Mouse (Mus musculus): ENCODE measurements around the gene Otud7a.
"Not testable (repeated sequence)": the region's sequence is repeated elsewhere in the genome, so short reads cannot be mapped to it uniquely, and the experiment has no call there.

Otud7a gene

DNA sequence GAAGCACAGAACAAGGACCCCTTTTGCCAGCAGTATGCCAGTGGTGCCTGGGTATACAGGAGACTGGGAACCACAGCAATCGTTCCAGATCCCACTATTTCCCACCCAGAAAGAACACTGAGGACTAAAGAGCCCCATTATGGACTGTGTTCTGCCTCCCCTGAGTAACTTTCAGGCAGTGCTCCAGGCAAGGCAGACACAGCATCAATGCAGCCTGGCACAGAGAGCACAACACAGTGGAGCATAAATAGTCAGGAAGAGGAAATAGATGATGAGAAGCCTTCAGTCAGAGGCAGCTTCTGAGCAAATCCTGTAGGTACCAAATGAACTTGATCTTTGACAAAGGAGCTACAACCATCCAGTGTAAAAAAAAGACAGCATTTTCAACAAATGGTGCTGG, 115.1 kb downstream of the Otud7a start:
- no peak for DNase-seq (ENCODE audit: low spot score)

DNA sequence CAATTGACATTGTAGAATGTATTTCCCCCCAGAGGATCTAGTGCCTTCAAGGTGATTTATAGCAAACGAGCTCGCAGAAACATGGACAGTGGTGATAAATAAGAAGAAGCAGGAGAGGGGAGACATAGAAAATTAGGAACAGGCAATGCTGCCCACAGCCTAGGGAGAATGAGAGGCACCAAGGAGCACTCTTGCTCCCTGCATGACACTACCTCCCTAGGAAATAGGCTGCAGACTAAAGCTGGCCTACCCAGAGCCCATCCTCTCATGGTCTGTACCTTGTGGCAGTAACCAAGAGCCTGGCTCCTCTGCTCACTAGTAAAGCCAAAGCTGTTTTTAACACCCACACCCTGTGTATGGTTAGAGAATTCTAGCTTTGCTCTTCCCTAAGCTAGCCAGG, 138.8 kb downstream of the Otud7a start:
- DNase-seq (ENCODE audit: low spot score) = no peak

DNA sequence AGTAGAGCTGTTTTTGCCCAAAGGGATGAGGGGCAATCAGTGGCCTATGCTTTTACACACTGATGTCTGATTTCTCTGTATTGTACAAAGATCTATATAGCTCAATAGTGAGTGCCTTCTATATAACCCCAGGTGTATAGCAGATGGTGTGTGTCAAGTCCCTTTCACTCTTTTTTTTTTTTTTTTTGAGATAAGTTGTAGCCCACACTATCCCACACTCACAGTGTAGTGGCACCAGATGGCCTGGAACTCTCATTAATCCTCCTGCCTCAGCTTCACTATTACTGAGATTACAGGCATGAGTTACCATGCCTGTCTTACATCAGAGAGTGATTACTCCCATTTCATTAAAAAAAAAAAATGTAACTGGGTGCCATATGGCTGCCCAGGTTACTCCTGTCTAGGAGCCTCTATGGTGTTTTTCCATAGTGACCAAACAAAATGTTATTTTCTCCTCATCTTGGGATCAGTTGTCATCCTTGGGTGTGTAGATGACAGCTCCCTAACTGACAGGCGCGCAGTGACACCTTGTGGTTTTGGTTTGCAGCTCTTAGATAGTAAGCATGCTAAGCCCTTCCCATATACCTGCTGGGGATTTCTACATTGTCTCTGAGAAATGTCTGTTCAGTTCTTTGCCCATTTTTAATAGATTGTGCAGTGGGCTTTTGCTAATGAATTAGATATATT, 141.8 kb downstream of the Otud7a start:
- no peak for DNase-seq (ENCODE audit: low spot score)

DNA sequence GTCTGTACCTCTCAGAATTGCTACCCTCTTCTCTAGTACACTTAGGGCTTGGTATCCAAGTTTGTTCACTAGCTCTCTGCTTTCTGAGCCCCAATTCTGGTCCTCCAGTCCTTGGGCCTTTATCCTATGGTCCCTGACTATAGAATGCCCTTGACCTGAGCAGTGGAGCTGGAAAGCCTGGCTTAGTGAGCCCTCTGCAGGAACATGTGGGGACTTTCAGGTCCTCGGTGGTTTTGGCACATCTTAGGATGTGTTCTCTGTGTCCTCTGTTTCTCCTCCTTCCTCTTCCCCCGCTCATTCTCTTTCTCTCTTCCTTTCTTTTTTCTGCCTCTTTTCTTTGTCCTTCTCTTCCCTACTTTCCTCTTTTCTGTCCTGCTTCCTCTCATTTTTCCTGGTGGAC, 145.8 kb downstream of the Otud7a start:
- DNase-seq (ENCODE audit: low spot score) = no peak

DNA sequence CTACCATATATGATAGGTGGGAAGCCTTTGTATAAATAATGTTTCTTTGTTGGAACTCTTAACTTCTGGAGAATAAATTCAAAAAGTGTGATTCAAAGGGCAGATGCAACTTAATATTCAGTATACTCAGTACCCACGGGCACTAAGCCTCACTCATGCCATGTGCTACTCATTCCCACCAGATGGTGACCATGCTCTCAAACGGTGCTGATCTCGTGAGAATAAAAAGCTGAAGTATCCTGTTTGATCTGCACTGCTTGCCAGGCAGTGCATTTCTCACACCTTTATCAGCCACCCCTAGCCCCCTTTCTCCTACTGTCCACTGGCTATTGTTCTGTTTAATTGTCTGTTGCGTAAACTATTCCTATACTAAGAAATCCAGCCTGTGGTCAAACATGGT, 146.8 kb downstream of the Otud7a start:
- DNase-seq (ENCODE audit: low spot score) = no peak

DNA sequence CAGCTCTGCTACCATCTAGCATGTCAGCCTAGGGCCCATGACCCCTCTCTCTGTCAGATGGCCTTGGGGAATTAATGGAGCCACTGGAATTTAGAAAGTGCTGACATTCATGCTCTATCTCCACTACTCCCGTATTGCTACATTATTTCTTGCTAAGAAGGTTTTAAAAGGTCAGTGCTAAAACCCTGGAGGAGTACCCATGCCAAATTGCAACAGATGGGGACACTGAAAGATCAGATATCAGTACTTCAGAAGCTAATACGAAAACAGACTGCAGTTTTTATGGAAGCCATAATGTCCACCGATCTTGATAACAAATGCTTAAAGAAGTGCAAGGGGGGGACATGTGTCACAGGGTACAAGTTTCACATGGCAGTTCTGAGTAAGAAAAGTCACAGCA, 147.5 kb downstream of the Otud7a start:
- DNase-seq (ENCODE audit: low spot score) = no peak

DNA sequence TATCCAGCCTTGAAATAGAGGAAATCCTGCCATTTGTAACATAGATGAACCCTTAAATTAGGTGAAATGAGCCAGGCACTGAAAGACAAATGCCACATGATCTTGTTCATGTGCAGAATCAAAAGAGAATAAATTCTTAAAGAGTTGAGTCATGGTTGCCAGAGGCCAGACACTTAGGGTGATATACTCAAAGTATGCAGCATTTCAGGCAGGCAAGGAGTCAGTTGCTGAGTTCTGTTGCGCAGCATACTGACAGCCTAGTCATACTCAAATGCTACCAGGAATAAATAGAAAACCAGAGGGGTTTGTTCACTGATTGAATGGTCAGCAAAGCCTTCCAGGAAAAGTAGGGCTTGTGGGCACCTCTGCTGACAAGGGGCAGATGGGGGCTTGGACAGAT, 160.3 kb downstream of the Otud7a start:
- no peak for DNase-seq (ENCODE audit: low spot score)

DNA sequence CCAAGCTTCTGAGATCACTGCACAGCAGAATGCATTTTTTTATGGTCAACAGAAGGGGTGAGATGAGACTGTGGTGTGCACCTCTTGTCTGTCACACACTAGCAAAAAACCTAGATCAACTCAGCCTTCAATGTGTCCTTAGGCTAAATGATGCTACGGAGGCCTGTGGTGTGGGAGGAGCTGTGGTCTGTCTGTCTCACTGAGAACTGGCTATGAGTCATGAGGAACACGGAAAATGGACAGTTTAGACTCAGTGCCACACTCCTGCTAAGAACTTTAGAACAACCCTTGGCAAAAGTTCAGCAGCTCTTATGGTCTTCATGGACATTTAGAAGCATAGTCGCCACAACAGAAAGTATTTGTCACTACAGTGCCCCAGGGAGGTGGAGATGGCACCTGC, 172.5 kb downstream of the Otud7a start:
- no peak for DNase-seq (ENCODE audit: low spot score)

DNA sequence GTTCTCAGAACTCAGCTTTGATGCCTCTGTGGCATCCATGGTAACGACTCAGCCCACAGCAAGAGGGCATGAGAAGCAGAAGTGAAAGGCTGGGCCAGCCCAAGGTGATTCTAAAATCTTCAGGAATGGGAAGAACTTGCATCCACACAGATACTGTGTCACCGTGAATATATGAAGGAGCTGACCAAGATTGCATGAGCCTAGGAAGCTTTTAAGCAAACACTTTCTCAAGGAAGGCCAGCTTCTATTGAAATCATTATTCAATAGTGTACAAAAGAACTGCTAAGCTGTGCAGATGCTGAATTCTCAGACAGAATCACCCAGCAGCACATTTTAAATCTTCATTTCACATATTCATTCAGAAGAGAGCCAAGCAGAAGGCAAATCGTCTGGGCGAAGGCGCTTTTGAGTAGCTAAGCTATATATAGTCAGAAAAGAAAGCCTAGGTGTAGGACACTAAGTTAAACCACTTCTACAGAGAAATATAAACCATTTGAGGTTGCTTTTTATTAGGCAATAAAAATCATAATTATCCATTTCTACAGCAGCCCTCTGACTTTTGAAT, 176.3 kb downstream of the Otud7a start:
- no peak for DNase-seq (ENCODE audit: low spot score)

DNA sequence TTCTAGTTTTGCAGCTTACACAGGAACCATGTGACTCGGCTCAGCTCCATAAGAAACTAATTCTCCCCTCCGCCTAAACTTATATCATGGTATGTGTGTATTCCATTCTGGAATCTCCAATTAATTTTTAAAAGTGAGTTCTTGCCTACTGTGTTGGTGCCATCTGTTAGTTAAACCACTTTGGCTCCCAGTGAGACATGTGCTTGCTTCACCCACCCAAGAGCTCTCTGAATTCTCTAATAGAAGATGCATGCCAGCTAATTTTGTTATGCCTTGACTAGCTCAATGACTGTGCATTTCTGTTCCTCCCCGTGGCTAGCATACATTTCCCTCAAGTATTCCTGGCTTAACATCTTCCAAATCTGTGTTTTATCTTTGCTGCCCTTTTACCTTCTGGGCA, 193.1 kb downstream of the Otud7a start:
- no peak for DNase-seq (ENCODE audit: low spot score)

DNA sequence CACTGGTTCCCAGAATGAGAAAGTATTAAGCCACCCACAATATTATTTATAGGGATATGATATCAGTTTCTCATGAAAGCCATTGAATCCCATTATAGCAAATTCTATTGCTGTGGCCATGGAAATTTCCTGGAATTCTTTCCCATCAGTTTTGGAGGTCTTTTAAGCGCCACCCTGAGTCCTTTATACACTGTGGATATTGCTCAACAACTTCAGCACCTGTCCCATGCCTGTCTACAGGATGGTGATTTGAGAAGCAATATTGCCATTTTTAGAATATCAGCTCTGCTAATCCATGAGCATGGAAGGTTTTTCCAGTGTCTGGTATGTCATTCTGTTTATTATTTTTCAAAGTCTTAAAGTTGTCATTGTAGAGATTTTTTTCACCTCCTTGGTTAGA, 199.5 kb downstream of the Otud7a start:
- no peak for DNase-seq (ENCODE audit: low spot score)

DNA sequence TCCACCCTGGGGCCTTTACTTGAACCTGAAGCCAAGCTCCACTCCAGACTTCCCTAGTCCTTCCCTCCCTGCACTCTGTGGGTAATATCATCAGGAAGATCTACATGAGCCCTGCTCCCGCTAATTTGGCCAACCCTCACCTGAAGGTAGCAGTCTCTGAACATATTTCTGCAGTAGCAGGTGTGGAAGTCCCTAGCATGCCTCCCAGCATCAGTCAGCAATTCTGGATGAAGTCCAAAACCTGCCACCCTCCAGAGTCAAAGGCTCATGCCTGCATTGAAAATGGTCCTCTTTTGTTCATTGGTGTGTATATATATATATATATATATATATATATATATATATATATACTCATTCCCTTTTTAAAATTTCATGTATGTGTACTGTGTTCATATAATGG, 202.6 kb downstream of the Otud7a start:
- DNase-seq (ENCODE audit: low spot score) = no peak

DNA sequence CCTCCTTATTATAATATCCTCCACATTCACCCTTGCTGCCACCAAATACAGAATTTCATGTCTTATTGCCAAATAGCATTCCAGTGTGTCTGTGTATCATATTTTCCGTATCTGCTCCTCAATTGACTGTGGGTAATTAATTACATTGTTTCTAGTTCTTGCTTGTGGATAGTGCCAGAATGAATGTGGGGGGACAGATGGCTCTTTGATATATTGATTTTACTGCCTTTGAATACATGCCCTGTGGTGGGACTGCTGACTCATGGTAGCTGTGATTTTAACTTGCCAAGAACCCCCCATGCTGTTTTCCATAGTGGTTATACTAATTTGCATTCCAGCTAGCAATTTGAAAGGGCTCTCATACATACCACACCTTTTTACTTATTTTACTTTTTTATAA, 215.7 kb downstream of the Otud7a start:
- no peak for DNase-seq (ENCODE audit: low spot score)

DNA sequence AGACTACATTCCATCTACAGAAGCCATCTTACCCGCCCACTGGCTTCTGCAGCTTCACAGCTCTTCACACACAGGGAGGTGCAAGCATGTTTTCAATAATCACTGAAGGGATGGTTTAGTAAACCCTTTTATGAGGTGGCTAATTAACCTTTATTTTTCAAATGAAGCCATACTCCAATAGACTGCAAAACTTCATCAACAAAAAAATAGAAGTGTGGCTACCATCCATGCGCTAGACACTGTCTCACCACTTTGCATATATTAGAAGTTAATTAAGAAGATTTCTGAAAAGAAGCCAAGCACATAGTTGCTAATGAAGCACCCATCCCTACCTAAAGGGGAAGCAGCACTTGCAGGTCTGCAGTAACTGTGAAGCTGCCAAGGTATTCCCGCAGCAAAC, 218.2 kb downstream of the Otud7a start:
- DNase-seq (ENCODE audit: low spot score) = no peak

DNA sequence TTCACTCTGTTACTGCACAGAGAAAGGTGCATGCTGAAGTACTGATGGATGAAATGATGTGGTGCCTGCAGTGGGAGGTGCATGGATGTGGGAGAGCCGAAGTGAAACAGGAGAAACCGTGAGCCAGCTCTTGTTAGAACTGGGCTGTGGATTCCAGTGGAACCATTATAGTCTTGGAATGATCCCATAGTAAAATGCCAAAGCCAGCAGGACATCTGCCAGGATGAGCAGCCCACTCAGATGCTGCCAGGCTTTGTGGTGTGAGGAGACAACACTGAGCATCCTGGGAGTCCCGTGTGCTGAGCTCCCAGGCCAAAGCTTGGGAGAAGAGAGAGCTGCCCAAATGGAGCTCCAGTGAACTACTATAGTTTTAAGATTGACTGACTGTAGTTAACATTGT, 220.9 kb downstream of the Otud7a start:
- no peak for DNase-seq (ENCODE audit: low spot score)

DNA sequence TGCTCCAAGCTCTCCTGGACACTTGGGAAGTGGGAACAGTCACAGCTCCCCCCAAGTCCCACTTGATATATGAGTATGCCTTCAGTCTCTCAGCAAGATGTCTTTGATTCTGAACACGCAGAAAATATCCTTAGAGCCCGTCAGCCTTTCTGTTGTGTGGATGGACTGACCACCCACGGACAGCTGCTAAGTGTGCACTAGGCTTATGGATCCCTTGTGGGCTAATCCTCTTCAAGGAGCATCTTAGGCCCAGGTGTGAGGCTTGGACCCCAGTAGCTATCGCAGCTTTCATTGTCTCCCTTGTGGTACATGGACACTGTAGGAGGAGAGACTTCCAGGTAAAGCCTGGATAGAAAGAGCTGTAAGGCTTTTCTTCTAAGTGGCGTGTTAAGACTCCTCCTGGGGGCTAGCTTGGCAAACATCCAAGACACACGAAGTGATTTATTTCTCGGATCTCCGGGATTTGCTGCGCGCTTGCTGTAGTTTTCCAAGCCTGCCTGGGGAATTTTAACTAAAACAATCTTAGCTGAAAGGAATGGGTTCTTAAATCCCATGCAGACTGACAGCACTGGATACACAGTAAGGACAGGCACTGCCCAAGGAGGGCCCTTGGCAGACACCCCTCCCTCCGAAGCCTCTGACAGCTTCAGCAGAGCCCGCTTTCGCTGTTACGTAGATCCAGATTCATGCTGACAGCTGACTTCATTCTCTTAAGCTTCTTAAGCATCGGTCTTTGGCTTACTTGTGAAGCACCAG, 223.6 kb downstream of the Otud7a start:
- DNase-seq (ENCODE audit: low spot score) = no peak

DNA sequence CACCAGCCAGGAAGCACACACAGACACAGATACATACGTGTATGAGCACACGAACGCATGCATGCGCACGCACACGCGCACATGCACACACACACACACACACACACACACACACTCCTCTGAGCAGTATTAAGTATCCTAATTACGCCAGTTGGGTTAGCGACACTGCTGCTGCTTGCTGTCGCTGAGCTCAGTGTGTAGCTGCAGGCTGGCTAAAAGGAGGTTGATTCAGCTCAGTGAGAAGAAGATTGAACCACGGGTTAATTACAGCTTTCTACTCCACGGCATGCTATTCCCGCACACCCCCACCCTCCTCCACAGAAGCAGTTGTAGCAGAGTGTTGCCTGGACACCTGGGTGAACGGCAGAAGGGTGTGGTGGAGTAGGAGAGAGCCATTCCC, 224.4 kb downstream of the Otud7a start:
- DNase-seq (ENCODE audit: low spot score) = no peak

DNA sequence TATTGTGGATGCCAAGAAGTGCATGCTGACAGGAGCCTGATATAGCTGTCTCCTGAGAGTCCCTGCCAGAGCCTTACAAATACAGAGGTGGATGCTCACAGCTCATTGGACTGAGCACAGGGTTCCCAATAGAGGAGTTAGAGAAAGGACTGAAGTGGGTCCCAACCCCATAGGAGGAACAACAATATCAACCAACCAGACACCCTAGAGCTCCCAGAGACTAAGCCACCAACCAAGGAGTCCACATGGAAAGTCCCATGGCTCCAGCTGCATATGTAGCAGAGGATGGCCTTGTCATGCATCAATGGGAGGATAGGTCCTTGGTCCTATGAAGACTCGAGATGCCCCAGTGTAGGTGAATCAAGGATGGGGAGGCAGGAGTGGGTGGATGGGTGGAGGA, 226.4 kb downstream of the Otud7a start:
- DNase-seq (ENCODE audit: low spot score) = not testable (repeated sequence)

DNA sequence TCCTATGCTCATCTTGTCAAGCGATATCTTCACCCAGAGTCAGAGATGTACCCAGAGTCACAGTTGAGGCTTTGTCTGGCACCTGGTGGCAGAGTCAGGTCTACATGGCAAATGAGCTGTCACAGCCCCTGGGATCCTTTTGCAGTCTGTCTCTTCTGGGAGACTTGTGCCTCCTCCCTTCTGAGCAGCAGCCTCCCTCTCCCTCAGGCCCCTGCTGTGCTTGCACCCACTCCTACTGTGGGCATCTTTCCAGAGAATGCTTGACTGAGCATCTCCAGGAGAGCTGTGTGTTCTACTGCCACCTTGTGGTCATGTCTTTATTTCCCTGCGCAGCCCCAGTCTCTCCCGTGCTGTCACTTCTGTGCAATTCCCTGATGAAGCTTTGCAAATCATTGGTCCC, 227.4 kb downstream of the Otud7a start:
- DNase-seq (ENCODE audit: low spot score) = peak; percentile 60

DNA sequence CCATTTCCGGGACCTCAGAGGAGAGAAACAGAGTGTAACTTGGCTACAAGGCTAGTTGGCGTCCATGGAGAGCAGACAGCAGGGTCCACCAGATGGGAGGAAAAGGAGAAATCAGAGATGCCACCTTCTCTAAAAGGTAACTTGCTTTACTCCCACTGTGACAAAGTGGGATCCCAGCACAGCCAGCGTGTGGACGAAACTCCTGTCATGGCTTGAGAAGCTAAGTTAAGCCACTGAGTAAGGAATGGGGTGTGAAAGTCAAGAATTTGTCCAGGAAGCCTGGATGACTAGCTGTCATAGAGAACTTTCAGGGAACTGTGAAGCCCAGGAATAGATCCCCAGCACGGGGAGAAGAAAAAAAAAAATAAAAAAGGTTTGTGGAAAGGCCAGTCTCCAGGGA, 232.1 kb downstream of the Otud7a start:
- DNase-seq (ENCODE audit: low spot score) = no peak

DNA sequence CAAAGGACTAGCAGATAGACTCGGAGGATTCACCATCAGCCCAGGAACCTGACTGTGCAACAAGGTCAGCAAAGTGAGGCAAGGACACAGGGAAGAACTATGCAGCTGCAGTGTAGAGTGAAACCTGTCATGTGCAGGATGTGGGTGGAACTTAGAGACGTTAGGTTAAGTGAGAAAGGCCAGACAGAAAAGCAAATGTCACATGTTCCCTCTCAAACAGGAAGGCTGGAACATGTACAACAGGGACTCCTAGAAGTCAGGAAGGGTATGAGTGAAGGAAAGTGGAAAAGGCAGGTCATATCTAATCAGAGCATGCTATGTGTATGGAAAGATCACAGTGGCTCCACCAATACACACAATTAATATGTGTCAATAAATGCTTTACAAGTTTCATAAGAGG, 232.6 kb downstream of the Otud7a start:
- no peak for DNase-seq (ENCODE audit: low spot score)

DNA sequence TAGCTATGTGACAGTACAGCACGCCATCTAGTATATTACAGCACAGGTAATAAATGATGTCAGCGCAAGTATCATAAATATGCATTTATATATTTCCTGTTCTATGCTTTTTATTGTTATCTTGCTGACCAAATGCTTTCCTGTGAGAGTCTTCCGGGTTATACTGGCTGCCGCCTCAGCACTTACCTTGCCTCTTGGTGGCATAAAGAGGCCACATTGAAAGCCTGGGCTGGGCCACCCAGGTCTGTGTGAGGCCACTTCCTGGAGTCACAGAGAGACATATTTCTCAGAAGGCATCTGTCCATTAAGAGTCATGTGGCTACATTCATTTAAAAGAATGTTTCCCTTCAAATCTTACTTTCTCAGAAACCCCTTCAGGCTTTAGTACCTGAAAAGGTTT, 242.5 kb downstream of the Otud7a start:
- no peak for DNase-seq (ENCODE audit: low spot score)

DNA sequence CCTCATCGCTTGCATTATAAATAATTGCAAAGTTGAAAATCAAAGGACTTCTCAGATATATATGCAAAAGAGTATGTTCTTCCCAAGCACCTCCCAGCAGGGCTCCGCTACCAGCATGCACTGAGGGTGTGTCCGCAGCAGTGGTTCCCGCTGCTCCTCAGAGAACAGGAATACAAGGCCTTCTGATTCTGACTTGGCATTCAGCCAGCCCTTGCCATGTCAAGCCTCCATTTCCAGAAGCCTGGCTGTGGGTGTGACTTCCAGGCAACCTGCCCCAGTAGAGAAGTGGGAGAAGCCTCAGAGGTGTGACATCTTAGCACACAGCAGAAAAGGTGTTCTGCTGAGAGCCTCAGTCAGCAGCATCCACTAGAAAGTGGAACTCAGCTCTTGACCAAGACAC, 253.4 kb downstream of the Otud7a start:
- DNase-seq (ENCODE audit: low spot score) = no peak

DNA sequence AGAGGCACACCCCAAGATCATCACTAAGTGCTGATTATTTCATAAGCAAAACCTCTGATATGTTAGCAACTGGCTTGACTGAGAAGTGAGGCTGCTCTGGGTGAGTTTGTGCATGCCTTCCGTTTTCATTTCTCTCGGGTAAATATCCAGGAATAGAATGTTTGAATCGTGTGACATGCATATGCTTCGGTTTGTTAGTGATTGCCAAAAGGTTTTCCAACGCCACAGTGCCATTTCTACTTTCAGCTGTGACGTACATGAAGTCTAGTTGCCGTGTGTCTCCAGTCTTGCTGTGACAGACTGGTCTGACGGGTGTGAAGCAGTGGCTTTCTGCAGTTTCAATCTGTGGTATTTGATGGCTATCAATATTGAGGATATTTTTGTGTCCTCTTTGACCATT, 273.4 kb downstream of the Otud7a start:
- peak; percentile 7 for DNase-seq (ENCODE audit: low spot score)

All from testis, postnatal 10 days (tissue).